Mouse (Mus musculus): ENCODE measurements at regions not wholly inside any gene's neighbourhood (a gene's known extent, or its start where the extent isn't known, plus 50 kb on each side); places are given as distances from the start of the nearest gene placed in this dataset.
A peak's percentile ranks its signal among the peaks of the same experiment; 100 is the strongest.

GRCm38 (mm10) chr10:66433490-66433889, 662.4 kb upstream of the Jmjd1c start:
- DNase-seq (ENCODE audit: low read depth, low spot score), result no peak

- peak; percentile 57 for DNase-seq (ENCODE audit: low read depth, low spot score)
These were observed 625.2 kb upstream of the Jmjd1c start for GRCm38 (mm10) chr10:66470684-66471083.

- DNase-seq (ENCODE audit: low read depth, low spot score), result no peak
These were observed 623.9 kb upstream of the Jmjd1c start for GRCm38 (mm10) chr10:66472038-66472437.

GRCm38 (mm10) chr10:66475187-66475735, 620.7 kb upstream of the Jmjd1c start:
- no peak for DNase-seq (ENCODE audit: low read depth, low spot score)

- DNase-seq (ENCODE audit: low read depth, low spot score), result no peak
These were observed 605.1 kb upstream of the Jmjd1c start for GRCm38 (mm10) chr10:66490871-66491270.

- DNase-seq (ENCODE audit: low read depth, low spot score), result no peak
These were observed 604.1 kb upstream of the Jmjd1c start for GRCm38 (mm10) chr10:66491850-66492249.

- DNase-seq (ENCODE audit: low read depth, low spot score), result no peak
These were observed 556.1 kb upstream of the Jmjd1c start for GRCm38 (mm10) chr10:66539846-66540245.

GRCm38 (mm10) chr10:66546656-66547055, 549.3 kb upstream of the Jmjd1c start:
- no peak for DNase-seq (ENCODE audit: low read depth, low spot score)

- DNase-seq (ENCODE audit: low read depth, low spot score), result no peak
These were observed 548.3 kb upstream of the Jmjd1c start for GRCm38 (mm10) chr10:66547660-66548059.

GRCm38 (mm10) chr10:66548073-66548472, 547.9 kb upstream of the Jmjd1c start:
- peak; percentile 15 for DNase-seq (ENCODE audit: low read depth, low spot score)

GRCm38 (mm10) chr10:66552919-66553318, 543.0 kb upstream of the Jmjd1c start:
- DNase-seq (ENCODE audit: low read depth, low spot score), result peak; percentile 68

GRCm38 (mm10) chr10:66554259-66554658, 541.7 kb upstream of the Jmjd1c start:
- no peak for DNase-seq (ENCODE audit: low read depth, low spot score)

- DNase-seq (ENCODE audit: low read depth, low spot score), result no peak
These were observed 537.7 kb upstream of the Jmjd1c start for GRCm38 (mm10) chr10:66558097-66558840.

- DNase-seq (ENCODE audit: low read depth, low spot score), result no peak
These were observed 530.6 kb upstream of the Jmjd1c start for GRCm38 (mm10) chr10:66565374-66565773.

GRCm38 (mm10) chr10:66574846-66575535, 520.9 kb upstream of the Jmjd1c start:
- peak; percentile 89 for DNase-seq (ENCODE audit: low read depth, low spot score)

- DNase-seq (ENCODE audit: low read depth, low spot score), result no peak
These were observed 502.9 kb upstream of the Jmjd1c start for GRCm38 (mm10) chr10:66593001-66593400.

GRCm38 (mm10) chr10:66593506-66593905, 502.4 kb upstream of the Jmjd1c start:
- no peak for DNase-seq (ENCODE audit: low read depth, low spot score)

- peak; percentile 4 for DNase-seq (ENCODE audit: low read depth, low spot score)
These were observed 498.0 kb upstream of the Jmjd1c start for GRCm38 (mm10) chr10:66597952-66598351.

GRCm38 (mm10) chr10:66607141-66607540, 488.8 kb upstream of the Jmjd1c start:
- DNase-seq (ENCODE audit: low read depth, low spot score), result no peak

GRCm38 (mm10) chr10:66616280-66616679, 479.6 kb upstream of the Jmjd1c start:
- no peak for DNase-seq (ENCODE audit: low read depth, low spot score)

GRCm38 (mm10) chr10:66630996-66631395, 464.9 kb upstream of the Jmjd1c start:
- DNase-seq (ENCODE audit: low read depth, low spot score), result peak; percentile 43

GRCm38 (mm10) chr10:66640890-66641847, 454.8 kb upstream of the Jmjd1c start:
- DNase-seq (ENCODE audit: low read depth, low spot score), result no peak

Measured in 3T3-L1 (cell line).